Mouse (Mus musculus) bone marrow macrophage, adult 2 months (primary cell): Measurements from ENCODE around the gene Guk1.

Experiments used
- CTCF ChIP-seq: IDR thresholded peaks from 2 replicates; pipeline ENCODE4 v1.5.1; 2012; ENCODE audit warnings: low read depth, mild to moderate bottlenecking, low read length, moderate library complexity
- POLR2A ChIP-seq: IDR thresholded peaks from 2 replicates; pipeline ENCODE4 v1.6.1; 2012; ENCODE audit warnings: mild to moderate bottlenecking, low read depth, low read length, borderline replicate concordance

GRCm38 (mm10) chr11:59185490-59185889, 6.5 kb downstream of the Guk1 start:
- TF ChIP-seq CTCF (no peak), POLR2A (no peak)
